Mouse (Mus musculus) kidney, adult 2 months (tissue): Measurements from ENCODE around the gene Pla2g5.

Experiments
- CTCF ChIP-seq: fragments of 200-500 bp; conservative IDR thresholded peaks from 2 replicates; pipeline ENCODE4 v1.5.1; 2011; ENCODE audit warnings: low read depth, mild to moderate bottlenecking, control low read depth, low read length, moderate library complexity, mixed read lengths; ENCODE audit not compliant: insufficient read depth, insufficient read length
- POLR2A ChIP-seq: fragments of 200-500 bp; IDR thresholded peaks from one replicate; pipeline ENCODE4 v1.6.1; 2011; ENCODE audit warnings: low read depth, low read length, control low read depth

DNA sequence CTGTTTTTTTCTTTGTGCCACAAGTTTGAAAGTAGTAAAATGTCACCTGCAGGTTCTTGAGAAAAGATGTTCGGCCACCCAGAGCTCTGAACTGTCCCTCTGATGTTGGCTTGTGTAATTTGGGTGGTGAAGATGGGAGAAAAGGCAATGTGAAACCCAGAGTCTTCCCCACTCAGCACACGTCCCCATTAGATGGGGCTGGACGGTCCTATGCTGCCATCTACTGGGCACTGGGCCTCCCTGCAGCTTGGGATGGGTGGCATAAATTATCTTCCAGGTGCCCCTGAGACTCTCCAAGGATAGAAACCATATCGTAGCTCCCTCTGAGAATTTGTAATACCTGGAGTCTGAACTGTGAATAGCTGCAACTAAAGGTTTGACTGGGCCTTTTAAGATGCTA lies 11.8 kb downstream of the Pla2g5 start:
- TF ChIP-seq CTCF, result peak; percentile 100
- no peak for TF ChIP-seq POLR2A
